Mouse (Mus musculus) forebrain, embryonic 11.5 days (tissue): ENCODE measurements around the gene Col25a1. TPM values are rescaled to one million over a fixed set of nuclear protein-coding genes. Genes with fewer than 3 reads are reported as not detected.

Experiments
- ATAC-seq: fragments of 200-750 bp; cut with Nextera tagmentation; replicated peaks from 2 replicates; pipeline ENCODE4 v1.8.0; 2017; ENCODE audit warnings: moderate TSS enrichment; ENCODE audit not compliant: low FRiP score
- DNase-seq: peaks from one replicate; pipeline ENCODE4 v3.0.0-alpha.2; 2017; ENCODE audit warnings: low spot score
- H3K27ac ChIP-seq: fragments of 300-500 bp; sonication (generic); 2 replicates; pipeline ENCODE4 v1.5.1; 2014; ENCODE audit warnings: low read depth, low read length
- H3K27me3 ChIP-seq: fragments of 300-500 bp; sonication (generic); 2 replicates; pipeline ENCODE4 v1.6.1; 2014; ENCODE audit warnings: mild to moderate bottlenecking, low read length, mixed read lengths; ENCODE audit not compliant: control insufficient read depth, insufficient read depth
- H3K36me3 ChIP-seq: fragments of 300-500 bp; sonication (generic); 2 replicates; pipeline ENCODE4 v1.6.1; 2014; ENCODE audit warnings: mild to moderate bottlenecking, low read length, moderate library complexity, mixed read lengths; ENCODE audit not compliant: control insufficient read depth, insufficient read depth
- H3K4me1 ChIP-seq: fragments of 300-500 bp; sonication (generic); replicated peaks from 2 replicates; pipeline ENCODE4 v1.6.1; 2014; ENCODE audit warnings: low read length, mixed read lengths; ENCODE audit not compliant: control insufficient read depth, insufficient read depth
- H3K4me2 ChIP-seq: fragments of 300-500 bp; sonication (generic); 2 replicates; pipeline ENCODE4 v1.6.1; 2014; ENCODE audit warnings: low read depth, mild to moderate bottlenecking, low read length, moderate library complexity, mixed read lengths; ENCODE audit not compliant: severe bottlenecking
- H3K4me3 ChIP-seq: fragments of 300-500 bp; sonication (generic); 2 replicates; pipeline ENCODE4 v1.5.1; 2014; ENCODE audit warnings: low read depth, low read length
- H3K9ac ChIP-seq: fragments of 300-500 bp; sonication (generic); 2 replicates; pipeline ENCODE4 v1.6.1; 2014; ENCODE audit warnings: low read length
- H3K9me3 ChIP-seq: fragments of 300-500 bp; sonication (generic); 2 replicates; pipeline ENCODE4 v1.6.1; 2016; ENCODE audit warnings: low read length, mixed read lengths; ENCODE audit not compliant: control insufficient read depth
- WGBS: fragments of 180-500 bp; shearing (Covaris S2); extraction: QIAGEN DNeasy Blood & Tissue Kit; methylation state at CpG from one replicate; pipeline ENCODE4 v1.1.7; 2014; 5-methylcytosine and 5-hydroxymethylcytosine counted together
- polyA plus RNA-seq: library from polyadenylated mRNA; unstranded; fragments of >200 nt; fragmentation: Nextera tagmentation; extraction: Ambion mirVana; gene quantifications from 2 replicates; pipeline ENCODE4 v1.2.1, GENCODE M21; 2014

Gene Col25a1
- polyA plus RNA-seq, 1 experiment from 2014 or later = 2.4 TPM

GRCm38 (mm10) chr3:130595050-130595449, 463.7 kb downstream of the Col25a1 start:
- no peak for ATAC-seq
- DNase-seq = no peak
- WGBS = 92% methylated on average over 8 of the region's 8 CpGs

GRCm38 (mm10) chr3:130601491-130601890, 470.2 kb downstream of the Col25a1 start:
- Histone ChIP-seq H3K9me3 (no peaks in the 10 kb centered on the region), H3K4me2 (no peak overlapping the region), H3K4me1 (no peaks in the 10 kb centered on the region), H3K27ac (no peak overlapping the region), H3K4me3 (no peak overlapping the region), H3K9ac (no peak overlapping the region), H3K27me3 (no peaks in the 10 kb centered on the region), H3K36me3 (no peaks in the 10 kb centered on the region)
- ATAC-seq (no peak), DNase-seq (no peak)
- 79% methylated on average over 10 of the region's 10 CpGs for WGBS

More at GRCm38 (mm10) chr3:130595050-130595449, 463.7 kb downstream of the Col25a1 start:
- no peaks in the 10 kb centered on the region for H3K27me3 ChIP-seq
- no peak overlapping the region for H3K27ac ChIP-seq
- H3K4me3 ChIP-seq = no peak overlapping the region
- H3K9me3 ChIP-seq = no peaks in the 10 kb centered on the region
- no peaks in the 10 kb centered on the region for H3K36me3 ChIP-seq
- H3K4me1 ChIP-seq = no peaks in the 10 kb centered on the region
- no peak overlapping the region for H3K4me2 ChIP-seq
- no peak overlapping the region for H3K9ac ChIP-seq

GRCm38 (mm10) chr3:130607924-130608323, 476.6 kb downstream of the Col25a1 start:
- Histone ChIP-seq H3K4me2 (no peak overlapping the region), H3K27me3 (no peaks in the 10 kb centered on the region), H3K9me3 (no peaks in the 10 kb centered on the region), H3K9ac (no peak overlapping the region), H3K4me1 (no peaks in the 10 kb centered on the region), H3K36me3 (no peaks in the 10 kb centered on the region), H3K4me3 (no peak overlapping the region), H3K27ac (no peak overlapping the region)
- WGBS = 80% methylated on average over 2 of the region's 2 CpGs
- DNase-seq = no peak
- no peak for ATAC-seq

GRCm38 (mm10) chr3:130614444-130614843, 483.1 kb downstream of the Col25a1 start:
- WGBS = 90% methylated on average over 9 of the region's 9 CpGs
- H3K9me3 ChIP-seq = no peaks in the 10 kb centered on the region
- no peak overlapping the region for H3K27ac ChIP-seq
- H3K27me3 ChIP-seq = no peaks in the 10 kb centered on the region
- DNase-seq (no peak), ATAC-seq (no peak)
- no peak overlapping the region for H3K4me2 ChIP-seq
- H3K4me1 ChIP-seq = no peaks in the 10 kb centered on the region; the same call in 1 of the 2 replicates
- H3K36me3 ChIP-seq = no peaks in the 10 kb centered on the region
- no peak overlapping the region for H3K4me3 ChIP-seq
- no peak overlapping the region for H3K9ac ChIP-seq

- Histone ChIP-seq H3K4me1 (no peaks in the 10 kb centered on the region; the same call in 1 of the 2 replicates), H3K4me2 (no peak overlapping the region), H3K27ac (no peak overlapping the region), H3K9ac (no peak overlapping the region), H3K4me3 (no peak overlapping the region), H3K36me3 (no peaks in the 10 kb centered on the region), H3K9me3 (no peaks in the 10 kb centered on the region), H3K27me3 (no peaks in the 10 kb centered on the region)
- ATAC-seq (no peak), DNase-seq (no peak)
- WGBS = 68% methylated on average over 8 of the region's 8 CpGs
These were observed 484.3 kb downstream of the Col25a1 start for GRCm38 (mm10) chr3:130615625-130616024.

GRCm38 (mm10) chr3:130617439-130617898, 486.2 kb downstream of the Col25a1 start, which contains the start of gene Etnppl:
Gene Etnppl (plus strand): TSS chr3:130617448.
- no peak within 1 kb of the TSS for H3K27ac ChIP-seq
- WGBS = 4% methylated on average over 10 of the region's 10 CpGs
- 0 out of 2 replicates have a peak within 1 kb of the TSS, but pooled peaks have one; percentile 1 for H3K4me3 ChIP-seq
- H3K9ac ChIP-seq = no peak within 1 kb of the TSS
- no peaks in the 10 kb centered on the region for H3K9me3 ChIP-seq
- ATAC-seq = peak; percentile 72
- H3K27me3 ChIP-seq = no peaks in the 10 kb centered on the region
- H3K4me2 ChIP-seq = peak within 1 kb of the TSS; percentile 31
- no peaks in the 10 kb centered on the region; the same call in 1 of the 2 replicates for H3K4me1 ChIP-seq
- H3K36me3 ChIP-seq = no peaks in the 10 kb centered on the region
- peak; percentile 68 for DNase-seq

GRCm38 (mm10) chr3:130620517-130621146, 489.3 kb downstream of the Col25a1 start:
- ATAC-seq = no peak
- Histone ChIP-seq H3K27me3 (no peaks in the 10 kb centered on the region), H3K36me3 (no peaks in the 10 kb centered on the region), H3K4me2 (no peak overlapping the region), H3K27ac (no peak overlapping the region), H3K4me1 (no peaks in the 10 kb centered on the region; the same call in 1 of the 2 replicates), H3K9ac (no peak overlapping the region), H3K9me3 (no peaks in the 10 kb centered on the region), H3K4me3 (no peak overlapping the region)
- WGBS = 71% methylated on average over 12 of the region's 12 CpGs
- no peak for DNase-seq

- Histone ChIP-seq H3K9ac (no peak overlapping the region), H3K4me2 (no peak overlapping the region), H3K9me3 (no peaks in the 10 kb centered on the region), H3K4me3 (no peak overlapping the region), H3K4me1 (no peaks in the 10 kb centered on the region), H3K27me3 (no peaks in the 10 kb centered on the region), H3K27ac (no peak overlapping the region), H3K36me3 (no peaks in the 10 kb centered on the region)
- WGBS = 88% methylated on average over 5 of the region's 5 CpGs
- DNase-seq = no peak
- no peak for ATAC-seq
These were observed 497.1 kb downstream of the Col25a1 start for GRCm38 (mm10) chr3:130628358-130628757.

GRCm38 (mm10) chr3:130633859-130634258, 502.6 kb downstream of the Col25a1 start:
- Histone ChIP-seq H3K4me2 (no peak overlapping the region), H3K27ac (no peak overlapping the region), H3K27me3 (no peaks in the 10 kb centered on the region), H3K4me1 (no peaks in the 10 kb centered on the region), H3K36me3 (no peaks in the 10 kb centered on the region), H3K9me3 (no peaks in the 10 kb centered on the region), H3K9ac (no peak overlapping the region), H3K4me3 (no peak overlapping the region)
- DNase-seq = no peak
- ATAC-seq = no peak
- WGBS = 80% methylated on average over 5 of the region's 5 CpGs
